Mouse (Mus musculus): ENCODE results near the gene Cdk12. TPM values are rescaled to one million over a fixed set of nuclear protein-coding genes. Genes with fewer than 3 reads are reported as not detected.

Cdk12 gene
- total and polyA plus RNA-seq, 3 experiments: 27.8 to 44.1 (median 29.6) TPM

GRCm38 (mm10) chr11:98270066-98270465 lies 67.2 kb downstream of the Cdk12 start:
- TF ChIP-seq MEF2A (IDR thresholded peaks at IDR 0.05; ENCODE audit: borderline replicate concordance, low read depth, low read length) (no peak), NELFE (IDR thresholded peaks at IDR 0.05; ENCODE audit: low read depth, low read length) (no peak), TCF12 (IDR thresholded peaks at IDR 0.05; ENCODE audit: low read depth, low read length) (no peak), PAX5 (IDR thresholded peaks at IDR 0.05; ENCODE audit: low read length) (no peak), ETS1 (conservative IDR thresholded peaks at IDR 0.05; ENCODE audit: low read depth, low read length) (no peak), ZC3H11A (IDR thresholded peaks at IDR 0.05; ENCODE audit: low read depth, low read length) (no peak), CHD1 (IDR thresholded peaks at IDR 0.05; ENCODE audit: low read depth, low read length) (no peak), POLR2AphosphoS2 (IDR thresholded peaks at IDR 0.05; ENCODE audit: low read depth, low read length) (no peak), RCOR1 (conservative IDR thresholded peaks at IDR 0.05; ENCODE audit: low read depth, low read length) (no peak), MAZ (IDR thresholded peaks at IDR 0.05; ENCODE audit: low read depth, low read length) (no peak), SMC3 (IDR thresholded peaks at IDR 0.05; ENCODE audit: low read depth, low read length) (no peak), RAD21 (IDR thresholded peaks at IDR 0.05; ENCODE audit: low read depth, low read length) (no peak), MYC (IDR thresholded peaks at IDR 0.05; ENCODE audit: low read depth, low read length) (no peak), JUN (IDR thresholded peaks at IDR 0.05; ENCODE audit: insufficient read depth, low read depth, low read length) (no peak)
- no peak for DNase-seq (ENCODE audit: extremely low read depth)
- H3K4me3 ChIP-seq (replicated peaks in 1 of 3; ENCODE audit: low read depth in 2 of 3, low read length in 2 of 3, poor library complexity in 1 of 3): no peak overlapping the region
- no peak overlapping the region for H3K27ac ChIP-seq (ENCODE audit: insufficient read depth, low read depth)
- no peaks in the 10 kb centered on the region for H3K27me3 ChIP-seq (replicated peaks)
- peaks cover 83 to 95% of the 10 kb centered on the region in 2 experiments for H3K36me3 ChIP-seq (replicated peaks in 1 of 2; ENCODE audit: control insufficient read depth in 1 of 2, insufficient read depth in 1 of 2, low read length in 1 of 2)
- no peaks in the 10 kb centered on the region for H3K79me2 ChIP-seq (replicated peaks; ENCODE audit: control insufficient read depth, extremely low read depth, insufficient read depth, poor library complexity, severe bottlenecking)
- H3K4me2 ChIP-seq (ENCODE audit: insufficient read depth, low read depth, poor library complexity, severe bottlenecking): no peak overlapping the region
- no peak overlapping the region for H3K9ac ChIP-seq (ENCODE audit: insufficient read depth, low read depth)
- no peaks in the 10 kb centered on the region for H3K9me3 ChIP-seq (replicated peaks; ENCODE audit: low read length)
- no peaks in the 10 kb centered on the region for H3K4me1 ChIP-seq (ENCODE audit: control insufficient read depth in 1 of 2, insufficient read depth in 2 of 2)
- in situ Hi-C loops (cut with MboI; ENCODE audit: low pct_ligation_motif_present, low pct_unique_long_range_greater_than_20kb, low sequenced_read_pairs): no loop called here
- dilution Hi-C loops (cut with MboI; ENCODE audit: extremely low pct_ligation_motif_present, extremely low pct_unique_long_range_greater_than_20kb, low sequenced_read_pairs): no loop called here

GRCm38 (mm10) chr11:98270466-98270865 lies 67.6 kb downstream of the Cdk12 start:
- Histone ChIP-seq H3K27me3 (replicated peaks) (no peaks in the 10 kb centered on the region), H3K4me2 (ENCODE audit: insufficient read depth, low read depth, poor library complexity, severe bottlenecking) (no peak overlapping the region), H3K27ac (ENCODE audit: insufficient read depth, low read depth) (no peak overlapping the region), H3K4me1 (ENCODE audit: control insufficient read depth in 1 of 2, insufficient read depth in 2 of 2) (no peaks in the 10 kb centered on the region), H3K9ac (ENCODE audit: insufficient read depth, low read depth) (no peak overlapping the region), H3K9me3 (replicated peaks; ENCODE audit: low read length) (no peaks in the 10 kb centered on the region), H3K79me2 (replicated peaks; ENCODE audit: control insufficient read depth, extremely low read depth, insufficient read depth, poor library complexity, severe bottlenecking) (no peaks in the 10 kb centered on the region), H3K36me3 (replicated peaks in 1 of 2; ENCODE audit: control insufficient read depth in 1 of 2, insufficient read depth in 1 of 2, low read length in 1 of 2) (peaks cover 81 to 93% of the 10 kb centered on the region in 2 experiments), H3K4me3 (replicated peaks in 1 of 3; ENCODE audit: low read depth in 2 of 3, low read length in 2 of 3, poor library complexity in 1 of 3) (no peak overlapping the region)
- TF ChIP-seq POLR2AphosphoS2 (IDR thresholded peaks at IDR 0.05; ENCODE audit: low read depth, low read length) (no peak), RCOR1 (conservative IDR thresholded peaks at IDR 0.05; ENCODE audit: low read depth, low read length) (no peak), MAZ (IDR thresholded peaks at IDR 0.05; ENCODE audit: low read depth, low read length) (no peak), CTCF (conservative IDR thresholded peaks at IDR 0.05 in 1 of 2, IDR thresholded peaks at IDR 0.05 in 1 of 2; ENCODE audit: low read depth in 2 of 2, low read length in 2 of 2) (no peak), ETS1 (conservative IDR thresholded peaks at IDR 0.05; ENCODE audit: low read depth, low read length) (no peak), TBP (conservative IDR thresholded peaks at IDR 0.05; ENCODE audit: low read depth, low read length) (no peak), MAFK (IDR thresholded peaks at IDR 0.05; ENCODE audit: insufficient replicate concordance, low read length) (no peak), SIN3A (IDR thresholded peaks at IDR 0.05; ENCODE audit: low read length) (no peak)
- in situ Hi-C loops (cut with MboI; ENCODE audit: low pct_ligation_motif_present, low pct_unique_long_range_greater_than_20kb, low sequenced_read_pairs) (no loop called here), dilution Hi-C loops (cut with MboI; ENCODE audit: extremely low pct_ligation_motif_present, extremely low pct_unique_long_range_greater_than_20kb, low sequenced_read_pairs) (no loop called here)
- DNase-seq (ENCODE audit: extremely low read depth): no peak
